Mouse (Mus musculus): ENCODE results near the gene Smim8.

Gene Smim8

GRCm38 (mm10) chr4:34777677-34778527 lies at the start of gene Smim8:
TSS of gene Smim8 (minus strand) at chr4:34778423.
- in situ Hi-C loops (cut with MboI; ENCODE audit: unreplicated experiment in 2 of 2) = loop anchor here (5.0 to 25.0 kb wide), 3 partner anchors 86 to 134 kb away; partner anchors contain the start of gene Slc35a1 (in 1 of the 2)

GRCm38 (mm10) chr4:34823901-34824300 lies 45.7 kb upstream of the Smim8 start:
- in situ Hi-C loops (cut with MboI; ENCODE audit: unreplicated experiment in 2 of 2) = no loop called here

GRCm38 (mm10) chr4:34819904-34820303 lies 41.7 kb upstream of the Smim8 start:
- in situ Hi-C loops (cut with MboI; ENCODE audit: unreplicated experiment in 2 of 2) = loop anchor here in 1 of 2 experiments (10.0 kb wide), 1 partner anchor 65 kb away; the partner anchor contains the start of gene Zfp292

GRCm38 (mm10) chr4:34801166-34802034 lies 23.2 kb upstream of the Smim8 start:
- in situ Hi-C loops (cut with MboI; ENCODE audit: unreplicated experiment in 2 of 2) = no loop called here

GRCm38 (mm10) chr4:34798005-34798404 lies 19.8 kb upstream of the Smim8 start:
- in situ Hi-C loops (cut with MboI; ENCODE audit: unreplicated experiment in 2 of 2) = loop anchor here in 1 of 2 experiments (25.0 kb wide), 1 partner anchor 114 kb away; no protein-coding TSS in a partner anchor

GRCm38 (mm10) chr4:34797294-34797983 lies 19.2 kb upstream of the Smim8 start:
- in situ Hi-C loops (cut with MboI; ENCODE audit: unreplicated experiment in 2 of 2) = loop anchor here in 1 of 2 experiments (25.0 kb wide), 1 partner anchor 115 kb away; no protein-coding TSS in a partner anchor

- in situ Hi-C loops (cut with MboI; ENCODE audit: unreplicated experiment in 2 of 2) = loop anchor here in 1 of 2 experiments (25.0 kb wide), 1 partner anchor 116 kb away; no protein-coding TSS in a partner anchor
These were observed 18.1 kb upstream of the Smim8 start for GRCm38 (mm10) chr4:34796294-34796693.

- in situ Hi-C loops (cut with MboI; ENCODE audit: unreplicated experiment in 2 of 2) = loop anchor here in 1 of 2 experiments (25.0 kb wide), 1 partner anchor 126 kb away; no protein-coding TSS in a partner anchor
These were observed 8.3 kb upstream of the Smim8 start for GRCm38 (mm10) chr4:34786476-34786875.

GRCm38 (mm10) chr4:34785646-34786045 lies 7.4 kb upstream of the Smim8 start:
- in situ Hi-C loops (cut with MboI; ENCODE audit: unreplicated experiment in 2 of 2) = loop anchor here in 1 of 2 experiments (25.0 kb wide), 1 partner anchor 127 kb away; no protein-coding TSS in a partner anchor

GRCm38 (mm10) chr4:34784865-34785264 lies 6.6 kb upstream of the Smim8 start:
- in situ Hi-C loops (cut with MboI; ENCODE audit: unreplicated experiment in 2 of 2) = loop anchor here (5.0 to 25.0 kb wide), 2 partner anchors 122 to 127 kb away; no protein-coding TSS in a partner anchor

- in situ Hi-C loops (cut with MboI; ENCODE audit: unreplicated experiment in 2 of 2) = loop anchor here (5.0 to 25.0 kb wide), 2 partner anchors 125 to 130 kb away; no protein-coding TSS in a partner anchor
These were observed 4.5 kb upstream of the Smim8 start for GRCm38 (mm10) chr4:34782730-34783129.

- in situ Hi-C loops (cut with MboI; ENCODE audit: unreplicated experiment in 2 of 2) = no loop called here
These were observed 6.4 kb downstream of the Smim8 start for GRCm38 (mm10) chr4:34771652-34772371.

GRCm38 (mm10) chr4:34756163-34756562 lies 22.1 kb downstream of the Smim8 start, which contains the start of gene Gm136:
TSS of gene Gm136 (minus strand) at chr4:34756263.
- in situ Hi-C loops (cut with MboI; ENCODE audit: unreplicated experiment in 2 of 2) = no loop called here

- in situ Hi-C loops (cut with MboI; ENCODE audit: unreplicated experiment in 2 of 2) = loop anchor here in 1 of 2 experiments (25.0 kb wide), 1 partner anchor 1337 kb away; no protein-coding TSS in a partner anchor
These were observed 29.0 kb downstream of the Smim8 start for GRCm38 (mm10) chr4:34749236-34749635.

- in situ Hi-C loops (cut with MboI; ENCODE audit: unreplicated experiment in 2 of 2) = loop anchor here (10.0 to 25.0 kb wide), 2 partner anchors 1322 to 1340 kb away; no protein-coding TSS in a partner anchor
These were observed 43.8 kb downstream of the Smim8 start for GRCm38 (mm10) chr4:34734461-34734860.

- in situ Hi-C loops (cut with MboI; ENCODE audit: unreplicated experiment in 2 of 2) = loop anchor here (10.0 to 25.0 kb wide), 2 partner anchors 1321 to 1339 kb away; no protein-coding TSS in a partner anchor
These were observed 44.8 kb downstream of the Smim8 start for GRCm38 (mm10) chr4:34733415-34733814.

GRCm38 (mm10) chr4:34729851-34730341 lies 48.3 kb downstream of the Smim8 start, which contains the start of gene Cfap206:
TSS of gene Cfap206 (minus strand) at chr4:34730206.
- in situ Hi-C loops (cut with MboI; ENCODE audit: unreplicated experiment in 2 of 2) = loop anchor here (10.0 to 25.0 kb wide), 2 partner anchors 1318 to 1335 kb away; no protein-coding TSS in a partner anchor

- in situ Hi-C loops (cut with MboI; ENCODE audit: unreplicated experiment in 2 of 2) = loop anchor here in 1 of 2 experiments (25.0 kb wide), 1 partner anchor 1313 kb away; no protein-coding TSS in a partner anchor
These were observed 52.5 kb downstream of the Smim8 start for GRCm38 (mm10) chr4:34725710-34726109.

Data from v-Abl transformed pro-B cells (cell line).